Mouse (Mus musculus): ENCODE results near the gene Tsr3. TPM values are rescaled to one million over a fixed set of nuclear protein-coding genes. Genes with fewer than 3 reads are reported as not detected.

Tsr3 gene
- total and polyA plus RNA-seq, 3 experiments, result 15.2 to 41.0 (median 24.2) TPM

DNA sequence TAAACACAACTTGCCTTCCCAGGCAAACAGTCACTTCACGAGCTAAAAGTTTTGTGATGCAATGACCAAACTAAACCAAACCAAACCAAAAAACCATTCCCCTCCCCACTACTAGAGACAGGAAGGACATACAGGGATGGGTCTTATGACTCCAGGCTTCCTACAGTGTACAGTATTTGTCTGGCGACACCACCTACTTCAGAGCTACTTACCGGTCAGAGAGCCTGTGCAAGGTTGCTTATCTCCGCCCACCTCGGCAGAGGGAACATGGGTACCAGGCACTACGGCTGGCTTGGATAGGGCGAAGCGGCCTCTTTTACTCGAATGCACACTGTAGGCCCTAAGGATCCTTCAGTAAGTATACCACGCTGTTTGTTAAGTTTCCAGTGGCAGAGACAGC lies 32.4 kb downstream of the Tsr3 start:
- TF ChIP-seq TAL1 (conservative IDR thresholded peaks at IDR 0.05; ENCODE audit: low read depth, low read length) (no peak), GATA2 (IDR thresholded peaks at IDR 0.05; ENCODE audit: borderline replicate concordance, low read depth, low read length) (no peak)
- ATAC-seq (ENCODE audit: extremely low read depth, insufficient number of reproducible peaks, low FRiP score, poor library complexity, severe bottlenecking) (no peak), DNase-seq (ENCODE audit: low spot score) (peak; percentile 50)
- Histone ChIP-seq H3K9me3 (replicated peaks) (no peaks in the 10 kb centered on the region), H3K4me1 (ENCODE audit: insufficient read depth, low read depth, low read length) (peaks cover 55% of the 10 kb centered on the region), H3K36me3 (replicated peaks) (peaks cover 50% of the 10 kb centered on the region), H3K27me3 (ENCODE audit: insufficient read depth, low read length) (no peaks in the 10 kb centered on the region), H3K4me3 (ENCODE audit: low read depth, low read length) (peak overlapping the region; percentile 94)

DNA sequence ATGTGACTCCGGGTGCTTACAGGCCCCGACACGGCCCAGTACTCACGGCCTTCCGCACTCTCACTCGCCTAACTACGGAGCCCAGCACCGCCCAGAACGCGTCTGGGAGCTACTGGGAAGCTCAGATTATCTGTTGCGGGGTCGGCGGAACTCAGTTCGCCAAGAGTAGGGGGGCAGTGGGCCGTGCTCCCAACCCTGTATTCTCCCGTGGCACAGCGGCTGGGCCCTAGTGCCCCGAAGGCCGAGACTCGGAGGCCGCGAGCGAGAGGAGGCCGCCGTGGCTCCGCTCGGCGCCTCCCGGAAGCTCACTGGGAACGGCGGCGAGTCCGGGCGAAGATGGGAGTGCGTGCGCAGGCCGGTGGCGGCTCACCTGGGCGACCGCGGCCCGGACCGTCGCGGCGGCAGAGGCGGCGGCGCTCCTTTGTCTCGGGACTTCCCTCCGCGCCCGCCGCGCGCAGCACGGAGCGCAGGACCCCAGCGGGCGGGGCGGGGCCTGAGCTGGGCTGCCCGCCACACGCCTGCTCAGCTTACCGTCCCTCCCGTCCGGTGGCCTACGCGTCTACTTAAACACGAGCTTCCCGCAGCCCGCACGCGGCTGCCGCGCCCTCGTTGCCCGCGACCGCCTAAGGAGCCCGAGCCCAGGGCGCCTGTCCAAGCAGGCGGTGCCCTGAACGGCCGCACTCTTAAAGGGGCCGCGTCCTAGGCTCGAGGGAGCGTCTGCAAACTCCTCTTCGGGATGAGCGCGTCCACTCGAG lies 33.2 kb downstream of the Tsr3 start:
- 0 out of 2 replicates have a peak, but pooled peaks have one; percentile 7 for ATAC-seq (ENCODE audit: extremely low read depth, insufficient number of reproducible peaks, low FRiP score, poor library complexity, severe bottlenecking)
- peaks cover 42% of the 10 kb centered on the region for H3K36me3 ChIP-seq (replicated peaks)
- peaks cover 48% of the 10 kb centered on the region for H3K4me1 ChIP-seq (ENCODE audit: insufficient read depth, low read depth, low read length)
- TF ChIP-seq GATA1 (IDR thresholded peaks at IDR 0.05; ENCODE audit: borderline replicate concordance, low read length) (no peak), GATA2 (IDR thresholded peaks at IDR 0.05; ENCODE audit: borderline replicate concordance, low read depth, low read length) (no peak), TAL1 (conservative IDR thresholded peaks at IDR 0.05; ENCODE audit: low read depth, low read length) (no peak), CTCF (IDR thresholded peaks at IDR 0.05; ENCODE audit: low read depth, low read length) (no peak), POLR2AphosphoS5 (IDR thresholded peaks at IDR 0.05; ENCODE audit: insufficient replicate concordance, low read depth, low read length) (no peak)
- peak; percentile 69 for DNase-seq (ENCODE audit: low spot score)
- no peaks in the 10 kb centered on the region for H3K9me3 ChIP-seq (replicated peaks)
- no peaks in the 10 kb centered on the region for H3K27me3 ChIP-seq (ENCODE audit: insufficient read depth, low read length)
- H3K4me3 ChIP-seq (ENCODE audit: low read depth, low read length), result peak overlapping the region; percentile 94

DNA sequence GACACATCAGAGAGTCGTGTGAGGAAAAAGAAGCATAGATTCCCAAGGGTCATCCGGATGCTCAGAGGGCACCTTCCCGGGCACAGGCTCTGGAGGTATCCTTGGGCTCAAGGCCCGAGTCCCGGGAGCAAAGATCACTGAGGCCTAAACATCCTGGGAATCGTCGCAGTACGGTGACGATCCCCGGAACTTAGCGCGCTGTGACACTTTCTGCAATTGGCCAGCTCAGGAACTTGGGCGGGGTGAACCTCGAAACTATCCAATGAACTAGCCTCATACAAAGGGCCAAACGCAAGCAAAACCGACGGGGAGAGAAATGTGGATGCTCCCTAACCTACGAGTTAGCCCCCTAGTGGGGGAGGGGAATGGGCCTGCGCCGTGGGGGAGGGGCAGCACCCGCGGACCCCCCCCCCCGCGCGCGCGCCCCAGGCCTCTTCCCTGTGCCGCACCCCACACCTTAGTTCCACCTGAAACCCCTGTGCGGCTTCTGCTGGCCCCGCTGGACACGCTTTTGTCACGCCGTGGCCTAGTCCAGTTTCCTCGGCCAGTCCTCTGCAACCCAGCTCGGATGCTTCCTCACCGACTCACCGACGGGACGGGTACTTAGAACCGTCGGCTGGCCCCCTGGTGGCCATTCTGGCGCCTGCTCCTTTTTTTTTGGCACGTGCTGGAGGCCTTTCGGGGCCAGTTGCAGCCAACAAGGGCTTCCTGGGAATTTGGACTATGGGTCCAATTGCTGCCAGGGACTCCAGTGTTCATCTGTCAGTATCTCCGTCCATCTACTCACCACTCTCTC lies 33.9 kb downstream of the Tsr3 start:
- Histone ChIP-seq H3K36me3 (replicated peaks) (peaks cover 35% of the 10 kb centered on the region), H3K9me3 (replicated peaks) (no peaks in the 10 kb centered on the region), H3K27me3 (ENCODE audit: insufficient read depth, low read length) (no peaks in the 10 kb centered on the region), H3K4me3 (ENCODE audit: low read depth, low read length) (peak overlapping the region; percentile 94), H3K4me1 (ENCODE audit: insufficient read depth, low read depth, low read length) (peaks cover 41% of the 10 kb centered on the region)
- no peak for TF ChIP-seq POLR2AphosphoS5 (IDR thresholded peaks at IDR 0.05; ENCODE audit: insufficient replicate concordance, low read depth, low read length)
- peak; percentile 14; the same call in 1 of the 2 replicates for TF ChIP-seq CTCF (IDR thresholded peaks at IDR 0.05; ENCODE audit: low read depth, low read length)
- ATAC-seq (ENCODE audit: extremely low read depth, insufficient number of reproducible peaks, low FRiP score, poor library complexity, severe bottlenecking), result peak; percentile 62
- peak; percentile 95 for DNase-seq (ENCODE audit: low spot score)

DNA sequence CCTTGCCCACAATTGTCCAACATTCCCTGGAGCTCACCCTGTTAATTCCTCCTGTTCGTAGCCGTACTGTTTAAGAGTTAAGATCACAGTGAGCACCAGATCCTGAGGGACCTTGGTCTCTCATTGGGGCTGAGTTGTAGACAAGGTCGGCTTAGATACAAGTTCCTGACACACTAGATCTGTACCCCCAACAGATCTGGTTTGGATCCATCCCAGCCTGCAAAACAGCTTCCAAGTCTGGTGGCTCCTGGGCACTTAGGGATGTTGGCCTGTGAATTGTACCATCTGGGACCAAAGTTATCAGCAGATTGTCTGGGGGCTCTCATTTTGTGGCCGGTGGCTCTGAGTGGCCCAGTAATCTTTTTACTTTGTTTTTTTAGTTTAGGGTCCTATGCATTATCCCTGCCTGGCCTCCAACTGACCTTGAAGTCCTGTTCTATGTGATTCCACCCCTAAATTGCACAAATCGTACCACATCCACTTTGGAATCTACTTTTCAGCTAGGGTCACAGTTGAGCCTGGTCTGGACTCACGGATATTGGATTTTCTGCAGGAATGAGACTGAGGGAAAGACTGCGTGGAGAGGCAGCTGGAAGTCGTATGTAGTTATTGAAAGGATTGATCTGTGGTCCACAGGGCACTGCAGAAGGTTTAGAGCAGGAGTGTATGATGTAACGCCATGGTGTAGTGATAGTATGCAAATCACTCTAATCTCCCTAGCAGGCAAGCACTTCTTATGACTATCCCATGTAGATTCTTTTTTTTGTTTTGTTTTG lies 34.8 kb downstream of the Tsr3 start, which contains the start of gene Ube2i:
Gene Ube2i (minus strand): TSS at position 52 of the 776 bp plus-strand sequence.
- Histone ChIP-seq H3K27me3 (ENCODE audit: insufficient read depth, low read length) (no peaks in the 10 kb centered on the region), H3K9me3 (replicated peaks) (no peaks in the 10 kb centered on the region), H3K4me1 (ENCODE audit: insufficient read depth, low read depth, low read length) (peaks cover 41% of the 10 kb centered on the region), H3K36me3 (replicated peaks) (peaks cover 26% of the 10 kb centered on the region), H3K4me3 (ENCODE audit: low read depth, low read length) (peak within 1 kb of the TSS; percentile 94)
- no peak for DNase-seq (ENCODE audit: low spot score)
- ATAC-seq (ENCODE audit: extremely low read depth, insufficient number of reproducible peaks, low FRiP score, poor library complexity, severe bottlenecking), result no peak
- TF ChIP-seq GATA1 (IDR thresholded peaks at IDR 0.05; ENCODE audit: borderline replicate concordance, low read length) (no peak), TAL1 (conservative IDR thresholded peaks at IDR 0.05; ENCODE audit: low read depth, low read length) (no peak), CTCF (IDR thresholded peaks at IDR 0.05; ENCODE audit: low read depth, low read length) (no peak)

DNA sequence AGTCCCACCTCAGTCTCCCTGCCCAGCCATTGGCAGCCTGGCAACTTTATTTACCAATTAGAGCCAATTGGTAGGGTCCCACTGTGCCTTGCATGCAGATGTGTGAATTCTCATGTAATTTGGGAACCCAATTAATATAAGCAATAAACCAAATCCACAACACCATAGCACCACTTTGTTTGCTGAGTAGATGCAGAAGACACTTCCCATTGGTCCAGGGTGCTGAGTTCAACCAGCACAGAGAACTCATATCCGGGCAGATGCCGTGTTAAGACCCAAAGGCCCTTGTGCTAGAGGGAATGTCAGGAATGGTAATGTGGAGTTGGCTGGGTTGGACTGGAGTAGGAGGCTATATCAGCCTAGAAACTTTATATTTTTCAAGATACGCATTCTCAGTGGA lies 35.9 kb downstream of the Tsr3 start:
- ATAC-seq (ENCODE audit: extremely low read depth, insufficient number of reproducible peaks, low FRiP score, poor library complexity, severe bottlenecking), result no peak
- Histone ChIP-seq H3K9me3 (replicated peaks) (no peaks in the 10 kb centered on the region), H3K4me3 (ENCODE audit: low read depth, low read length) (no peak overlapping the region), H3K36me3 (replicated peaks) (peaks cover 15% of the 10 kb centered on the region), H3K4me1 (ENCODE audit: insufficient read depth, low read depth, low read length) (peaks cover 34% of the 10 kb centered on the region), H3K27me3 (ENCODE audit: insufficient read depth, low read length) (no peaks in the 10 kb centered on the region)
- TF ChIP-seq TAL1 (conservative IDR thresholded peaks at IDR 0.05; ENCODE audit: low read depth, low read length), result no peak
- no peak for TF ChIP-seq POLR2AphosphoS5 (IDR thresholded peaks at IDR 0.05; ENCODE audit: insufficient replicate concordance, low read depth, low read length)
- no peak for TF ChIP-seq GATA1 (IDR thresholded peaks at IDR 0.05; ENCODE audit: borderline replicate concordance, low read length)
- no peak for TF ChIP-seq GATA2 (IDR thresholded peaks at IDR 0.05; ENCODE audit: borderline replicate concordance, low read depth, low read length)
- TF ChIP-seq CTCF (IDR thresholded peaks at IDR 0.05; ENCODE audit: low read depth, low read length), result no peak
- no peak for DNase-seq (ENCODE audit: low spot score)

DNA sequence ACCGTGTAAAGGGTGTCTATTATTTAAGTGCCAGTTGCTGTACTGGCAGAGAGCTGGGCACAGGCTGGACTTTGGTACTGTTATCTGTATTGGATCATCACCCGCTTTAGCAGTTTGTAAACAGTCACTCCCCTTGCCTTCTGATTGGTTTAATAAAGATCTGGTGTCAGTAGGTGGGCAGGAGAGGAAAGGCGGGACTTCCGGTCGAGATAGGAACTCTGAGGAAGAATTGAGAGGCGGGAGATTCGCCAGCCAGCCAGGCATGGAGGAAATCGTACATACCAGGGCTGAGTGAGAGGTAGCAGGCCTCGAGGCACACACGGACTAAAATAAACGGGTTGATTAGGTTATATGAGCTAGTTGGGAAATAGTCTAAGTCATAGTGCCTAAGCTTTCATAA lies 42.2 kb downstream of the Tsr3 start:
- Histone ChIP-seq H3K36me3 (replicated peaks) (no peaks in the 10 kb centered on the region), H3K27me3 (ENCODE audit: insufficient read depth, low read length) (no peaks in the 10 kb centered on the region), H3K4me1 (ENCODE audit: insufficient read depth, low read depth, low read length) (peaks cover 26% of the 10 kb centered on the region), H3K4me3 (ENCODE audit: low read depth, low read length) (peak overlapping the region; percentile 61), H3K9me3 (replicated peaks) (no peaks in the 10 kb centered on the region)
- TF ChIP-seq POLR2AphosphoS5 (IDR thresholded peaks at IDR 0.05; ENCODE audit: insufficient replicate concordance, low read depth, low read length) (no peak), GATA1 (IDR thresholded peaks at IDR 0.05; ENCODE audit: borderline replicate concordance, low read length) (no peak), GATA2 (IDR thresholded peaks at IDR 0.05; ENCODE audit: borderline replicate concordance, low read depth, low read length) (no peak), TAL1 (conservative IDR thresholded peaks at IDR 0.05; ENCODE audit: low read depth, low read length) (no peak), CTCF (IDR thresholded peaks at IDR 0.05; ENCODE audit: low read depth, low read length) (no peak)
- ATAC-seq (ENCODE audit: extremely low read depth, insufficient number of reproducible peaks, low FRiP score, poor library complexity, severe bottlenecking) (peak; percentile 84), DNase-seq (ENCODE audit: low spot score) (peak; percentile 69)

Measured in G1E (cell line).